Mouse (Mus musculus) embryonic stem cell, embryonic (primary cell): ENCODE measurements at regions not wholly inside any gene's neighbourhood (a gene's known extent, or its start where the extent isn't known, plus 50 kb on each side); places are given as distances from the start of the nearest gene placed in this dataset.

Source experiments
- CTCF ChIA-PET, 4 experiments: fragments of 300-600 bp in 2 of 4; fragments of 350-600 bp in 2 of 4; sonication (Branson Sonifier 250); formaldehyde crosslinking; loops; one replicate each; lab custom pipeline; 2022; ENCODE audit warnings: inconsistent platforms in 2 of 4; lab: Charles Lee
- POLR2A ChIA-PET, 4 experiments: fragments of 300-600 bp in 2 of 4; fragments of 350-600 bp in 2 of 4; sonication (Branson Sonifier 250); formaldehyde crosslinking; loops; one replicate each; lab custom pipeline; 2022; ENCODE audit warnings: antibody characterized with exemption in 4 of 4, inconsistent platforms in 1 of 4; lab: Charles Lee

DNA sequence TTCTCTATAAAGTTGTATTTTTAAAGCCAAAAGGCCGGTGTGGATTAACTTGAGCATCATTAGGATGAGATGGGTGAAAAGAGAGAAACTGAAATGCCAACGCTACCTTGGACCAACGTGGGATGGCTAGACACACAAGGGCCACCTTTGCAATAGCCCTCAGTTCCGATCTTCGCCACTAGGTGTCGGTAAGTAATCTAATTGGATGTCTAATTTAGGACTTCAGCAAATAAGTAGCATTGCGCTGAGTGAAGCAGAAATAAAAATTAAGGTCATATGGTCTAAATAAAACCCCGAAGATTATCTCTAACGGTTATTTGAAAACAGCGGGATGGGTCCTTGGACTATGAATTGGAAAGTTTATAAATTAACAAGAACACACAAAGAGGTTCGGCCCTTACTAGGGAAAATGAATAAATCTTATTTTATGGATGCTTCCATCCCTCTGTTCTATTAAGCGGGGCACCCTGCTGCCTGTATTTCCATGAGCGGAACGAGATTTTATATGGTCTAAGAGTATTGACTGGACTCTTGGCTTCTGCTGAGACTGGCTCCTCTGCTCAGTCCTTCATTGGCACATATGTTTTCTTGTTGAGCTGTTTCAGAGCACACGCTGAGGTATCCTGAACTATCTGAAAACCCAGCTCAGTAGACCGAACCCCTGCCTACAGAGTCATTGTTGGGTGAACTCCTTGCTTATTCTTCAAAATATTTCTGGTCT is 152.0 kb downstream of the Ifng start:
- CTCF ChIA-PET, result interaction anchor here in 3 of 4 experiments (0.6 to 1.0 kb wide), 4 partner anchors 28 to 1663 kb away, joined by 3 to 6 read pairs (median 4); no protein-coding TSS in a partner anchor
- POLR2A ChIA-PET, result interaction anchor here in 1 of 4 experiments (0.6 kb wide), 1 partner anchor 34 kb away, joined by 3 read pairs; no protein-coding TSS in a partner anchor

DNA sequence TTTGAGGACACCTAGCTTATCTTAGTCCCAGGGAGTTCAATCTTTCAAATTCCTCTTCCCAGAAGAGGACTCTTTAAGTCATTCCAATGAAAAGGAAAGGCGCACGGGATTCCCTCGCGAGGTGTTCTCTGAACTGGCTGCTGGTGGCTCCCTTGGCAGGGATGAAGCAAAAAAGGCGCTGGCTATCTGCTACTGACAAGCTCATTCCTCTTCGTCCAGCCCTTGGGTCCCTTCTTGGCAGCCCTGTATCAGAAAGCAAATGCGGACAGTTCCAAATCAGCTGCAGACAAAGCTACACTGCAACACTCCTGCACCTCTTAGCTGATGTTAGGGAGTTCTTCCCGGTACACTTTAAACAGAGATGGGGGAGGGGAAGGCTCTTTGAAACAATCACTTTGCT is 155.4 kb downstream of the Ifng start:
- ChIA-PET CTCF (interaction anchor here in 2 of 4 experiments (0.6 to 1.6 kb wide), 3 partner anchors 173 to 1479 kb away, joined by 3 to 4 read pairs (median 3); no protein-coding TSS in a partner anchor), POLR2A (no interaction called here)

- POLR2A ChIA-PET, result interaction anchor here in 1 of 4 experiments (0.5 to 0.7 kb wide), 2 partner anchors 160 to 315 kb away, joined by 5 to 8 read pairs; no protein-coding TSS in a partner anchor
- CTCF ChIA-PET, result no interaction called here
These were observed 157.7 kb downstream of the Ifng start for GRCm38 (mm10) chr10:118598497-118598896.

- ChIA-PET POLR2A (interaction anchor here in 1 of 4 experiments (1.3 kb wide), 1 partner anchor 11 kb away, joined by 4 read pairs; no protein-coding TSS in a partner anchor), CTCF (no interaction called here)
These were observed 158.4 kb downstream of the Ifng start for GRCm38 (mm10) chr10:118599197-118599596.

- POLR2A ChIA-PET, result interaction anchor here in 1 of 4 experiments (1.3 kb wide), 1 partner anchor 10 kb away, joined by 4 read pairs; no protein-coding TSS in a partner anchor
These were observed 158.8 kb downstream of the Ifng start for GRCm38 (mm10) chr10:118599610-118600009.

DNA sequence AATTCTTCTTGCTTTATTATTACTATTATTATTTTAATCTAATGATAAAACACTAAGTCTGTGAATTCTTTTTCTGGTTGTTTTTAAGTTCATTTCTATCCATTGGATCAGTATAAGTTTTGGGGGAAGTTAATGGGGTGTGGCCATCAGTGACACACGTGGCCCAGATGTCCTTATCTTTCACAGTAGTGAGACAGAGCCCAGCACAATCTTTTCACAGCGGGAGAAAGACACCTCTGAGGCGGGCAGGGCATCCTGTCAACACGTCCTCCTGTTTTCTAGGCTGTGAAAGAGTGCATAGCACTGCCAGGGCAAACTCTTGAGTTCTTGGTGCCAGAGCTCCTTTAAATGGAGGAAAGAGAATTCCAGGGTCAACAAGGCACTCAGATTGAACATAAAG is 162.1 kb downstream of the Ifng start:
- POLR2A ChIA-PET, result no interaction called here

More at GRCm38 (mm10) chr10:118599610-118600009, 158.8 kb downstream of the Ifng start:
- CTCF ChIA-PET, result no interaction called here

DNA sequence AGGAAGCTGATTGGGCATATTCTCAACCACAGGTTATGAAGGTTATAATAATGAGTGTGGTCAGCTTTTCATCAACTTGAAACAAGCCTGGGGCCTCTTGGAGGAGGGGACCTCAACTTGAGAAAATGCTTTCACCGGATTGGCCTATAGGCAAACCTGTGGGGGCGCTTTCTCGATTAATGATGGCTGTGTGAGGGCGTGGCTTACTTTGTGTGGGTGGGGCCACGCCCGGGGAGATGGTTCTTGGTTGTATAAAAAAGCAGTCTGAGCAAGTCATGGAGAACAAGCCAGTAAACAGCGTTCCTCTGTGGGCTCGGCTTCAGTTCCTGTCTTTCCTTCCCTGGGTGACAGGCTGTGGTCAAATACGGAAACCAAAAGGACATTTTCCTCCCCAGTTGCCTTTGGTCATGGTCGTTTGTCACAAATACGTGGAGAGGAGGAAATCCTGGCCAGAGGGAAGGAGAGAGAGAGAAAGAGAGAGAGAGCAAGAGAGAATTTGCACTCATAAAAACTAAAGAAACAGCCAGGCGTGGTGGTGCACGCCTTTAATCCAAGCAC is 163.1 kb downstream of the Ifng start:
- POLR2A ChIA-PET, result no interaction called here

More for the DNA sequence above, 162.1 kb downstream of the Ifng start:
- CTCF ChIA-PET, result no interaction called here

DNA sequence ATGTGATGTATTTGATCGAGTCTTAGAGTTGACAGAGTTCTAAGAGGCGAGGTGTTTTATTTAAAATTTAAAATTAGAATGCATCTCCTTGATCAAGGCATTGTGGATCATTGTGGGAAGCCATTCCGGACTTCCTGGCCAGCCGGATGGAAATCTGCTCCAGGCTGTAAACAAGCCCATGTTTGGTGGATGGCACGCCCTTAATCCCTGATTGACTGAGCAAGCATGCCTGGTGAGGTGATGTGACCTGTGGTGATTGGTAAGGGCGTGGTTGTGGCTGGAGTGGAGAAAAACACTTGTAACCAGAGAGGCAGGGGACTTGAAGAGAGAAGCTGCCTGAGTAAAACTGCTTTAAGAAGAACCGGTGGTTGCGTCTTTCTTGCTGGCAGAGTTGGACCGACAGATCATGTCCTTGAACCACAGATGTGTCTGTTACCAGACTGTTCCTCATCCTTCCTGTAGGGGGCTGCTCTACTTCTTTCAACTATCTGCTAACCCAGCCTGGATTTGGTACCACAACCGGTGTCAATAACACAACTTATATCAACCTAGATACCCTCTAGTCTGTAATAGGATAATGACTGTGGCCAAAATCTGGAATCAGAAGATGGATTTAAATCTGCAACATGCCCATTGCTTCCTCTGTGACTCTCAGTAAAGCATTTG is 164.4 kb downstream of the Ifng start:
- ChIA-PET POLR2A (no interaction called here), CTCF (no interaction called here)

More for the DNA sequence above, 163.1 kb downstream of the Ifng start:
- CTCF ChIA-PET, result no interaction called here

DNA sequence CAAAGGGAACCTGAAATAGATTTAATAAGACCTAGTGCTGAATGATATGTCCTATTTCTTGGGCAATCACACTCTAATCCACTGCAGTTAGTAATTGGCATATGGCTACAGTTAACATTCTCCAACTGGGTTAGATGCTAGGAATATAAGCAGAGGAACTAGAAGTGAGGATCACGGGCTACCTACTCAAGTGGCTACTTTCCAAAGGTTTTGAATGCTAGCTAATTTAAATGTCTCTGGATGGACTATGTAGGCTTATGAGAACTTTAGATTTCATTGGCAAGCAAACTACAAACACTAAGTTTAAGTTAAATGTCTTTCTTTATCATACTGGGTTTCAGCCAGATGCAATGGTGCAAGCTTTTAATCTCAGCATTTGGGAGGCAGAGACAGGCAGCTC is 166.6 kb downstream of the Ifng start:
- ChIA-PET POLR2A (no interaction called here), CTCF (no interaction called here)

- POLR2A ChIA-PET, result no interaction called here
- CTCF ChIA-PET, result no interaction called here
These were observed 167.7 kb downstream of the Ifng start for GRCm38 (mm10) chr10:118608376-118609145.

DNA sequence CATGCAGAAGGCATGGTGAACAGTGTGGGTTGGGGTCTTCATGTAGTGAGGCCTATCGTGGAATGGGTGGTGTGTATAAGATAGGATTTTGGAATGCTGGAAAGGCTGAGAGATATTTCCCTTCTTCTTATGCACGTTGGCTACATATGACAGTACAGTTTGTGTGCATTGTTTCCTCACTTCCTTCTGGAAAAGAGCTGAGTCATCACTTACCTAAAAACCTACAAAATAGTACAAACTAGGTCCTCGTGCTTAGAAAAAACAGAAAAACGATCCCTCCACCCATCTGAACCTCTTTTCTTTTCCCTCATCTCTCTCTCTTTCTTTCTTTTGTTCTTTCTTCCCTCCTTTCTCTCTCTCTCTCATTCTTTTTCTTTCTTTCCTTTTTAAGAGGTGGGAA is 168.3 kb downstream of the Ifng start:
- ChIA-PET CTCF (no interaction called here), POLR2A (interaction anchor here in 1 of 4 experiments (1.8 kb wide), 1 partner anchor 9 kb away, joined by 4 read pairs; no protein-coding TSS in a partner anchor)

DNA sequence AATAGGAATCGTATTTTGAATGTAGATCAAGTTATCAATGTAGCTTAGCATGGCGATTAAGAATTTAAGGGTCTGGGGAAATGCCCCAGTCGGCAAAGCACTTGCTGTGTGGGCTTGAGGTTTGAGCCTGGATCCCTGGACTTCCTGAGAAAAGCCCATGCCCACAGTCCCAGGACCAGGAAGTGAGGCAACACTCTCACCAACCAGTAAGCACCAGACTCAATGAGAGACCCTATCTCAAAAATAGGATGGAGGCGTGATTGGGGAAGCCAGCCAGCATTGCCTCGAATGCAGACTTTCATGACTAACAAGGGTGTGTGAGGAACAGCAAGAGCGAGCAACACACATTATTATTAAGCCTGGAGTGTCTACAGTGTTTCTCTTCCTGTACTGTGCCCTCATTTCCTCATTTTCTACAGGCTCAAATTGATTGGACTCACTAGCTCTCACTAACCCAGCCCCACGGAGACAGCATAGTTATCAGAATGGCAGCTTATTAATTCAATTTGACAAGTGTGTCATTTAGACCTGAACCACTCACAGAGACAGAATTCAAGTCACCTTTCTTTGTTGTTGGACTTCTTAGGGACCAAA is 170.1 kb downstream of the Ifng start:
- CTCF ChIA-PET, result interaction anchor here in 1 of 4 experiments (0.7 kb wide), 1 partner anchor 73 kb away, joined by 10 read pairs; no protein-coding TSS in a partner anchor
- POLR2A ChIA-PET, result interaction anchor here in 1 of 4 experiments (1.8 kb wide), 1 partner anchor 11 kb away, joined by 4 read pairs; no protein-coding TSS in a partner anchor

DNA sequence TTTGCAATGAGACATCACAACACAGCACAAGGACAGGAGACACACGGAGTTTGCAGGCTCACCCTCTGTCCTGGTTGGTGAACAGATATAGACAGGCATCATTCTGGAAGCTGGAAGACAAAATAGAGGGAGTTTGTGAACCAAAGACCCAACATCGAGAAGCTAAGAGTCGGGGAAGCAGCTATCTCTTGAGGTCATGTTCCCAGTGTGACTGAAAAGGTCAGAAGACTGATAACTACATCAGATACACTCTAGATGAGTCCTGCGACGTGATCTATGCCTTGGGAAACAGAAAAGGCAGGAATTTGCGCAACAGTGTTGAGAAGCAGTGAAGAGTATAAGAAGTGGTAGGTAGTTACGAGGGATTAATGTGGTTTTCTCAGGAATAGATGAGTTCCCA is 171.2 kb downstream of the Ifng start:
- POLR2A ChIA-PET, result no interaction called here

GRCm38 (mm10) chr10:118613056-118613695 is 172.3 kb downstream of the Ifng start:
- ChIA-PET CTCF (no interaction called here), POLR2A (interaction anchor here in 1 of 4 experiments (0.6 kb wide), 1 partner anchor 142 kb away, joined by 4 read pairs; no protein-coding TSS in a partner anchor)

More for the DNA sequence above, 171.2 kb downstream of the Ifng start:
- CTCF ChIA-PET, result no interaction called here

DNA sequence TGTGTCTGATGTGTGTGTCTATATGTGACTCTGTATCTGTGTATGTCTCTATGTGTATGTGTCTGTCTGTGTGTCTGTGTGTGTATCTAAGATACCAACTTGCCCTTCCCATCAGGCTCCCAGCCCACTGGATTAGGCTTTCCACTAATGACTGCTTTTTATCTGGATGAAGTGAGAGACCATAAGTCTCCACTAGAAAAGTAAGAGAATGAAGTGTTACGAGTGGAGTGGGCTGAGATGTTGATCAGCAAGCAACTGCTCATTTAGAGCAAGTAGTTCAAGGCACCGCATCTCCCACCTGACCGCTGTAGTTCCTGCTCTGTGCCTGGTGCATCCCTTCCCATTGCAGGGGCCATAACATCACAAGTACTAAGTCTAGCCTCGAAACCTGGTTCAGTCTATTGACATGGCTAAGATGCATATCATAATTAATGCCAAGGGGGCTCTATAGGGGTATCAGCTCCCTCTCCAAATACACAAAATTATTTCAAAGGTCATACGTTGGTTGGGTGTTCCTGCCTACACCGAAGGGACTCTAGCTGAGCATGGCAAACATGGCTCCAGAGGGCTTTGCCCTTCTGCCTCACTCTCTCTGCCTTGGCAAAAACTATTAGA is 173.5 kb downstream of the Ifng start:
- CTCF ChIA-PET, result no interaction called here
- POLR2A ChIA-PET, result no interaction called here

- POLR2A ChIA-PET, result no interaction called here
These were observed 174.5 kb downstream of the Ifng start for GRCm38 (mm10) chr10:118615131-118616020.

More at GRCm38 (mm10) chr10:118615131-118616020, 174.5 kb downstream of the Ifng start:
- CTCF ChIA-PET, result no interaction called here
